Mouse (Mus musculus) layer of hippocampus, postnatal 14 days (tissue): ENCODE data around the gene Cldn34b1. TPM values are rescaled to one million over a fixed set of nuclear protein-coding genes. Genes with fewer than 3 reads are reported as not detected.
"Not testable (repeated sequence)": the region's sequence is repeated elsewhere in the genome, so short reads cannot be mapped to it uniquely, and the experiment has no call there.

Experiments used
- DNase-seq, 2 experiments: peaks; one replicate each; pipeline ENCODE4 v3.0.0; 2021 to 2022; ENCODE audit warnings: low spot score in 2 of 2, mixed read lengths in 1 of 2
- long read RNA-seq, 2 experiments: library from polyadenylated mRNA; stranded (forward); transcript quantifications; one replicate each; pipeline ENCODE4 v2.0.0; 2021
- total RNA-seq, 2 experiments: library from RNA; stranded (reverse); gene quantifications; 2 replicates each; pipeline ENCODE4 v1.2.3; 2021

Cldn34b1 gene
- total RNA-seq = not detected
- long read RNA-seq, experiment 1 = 0 reads
- long read RNA-seq, experiment 2 = 0 reads

DNA sequence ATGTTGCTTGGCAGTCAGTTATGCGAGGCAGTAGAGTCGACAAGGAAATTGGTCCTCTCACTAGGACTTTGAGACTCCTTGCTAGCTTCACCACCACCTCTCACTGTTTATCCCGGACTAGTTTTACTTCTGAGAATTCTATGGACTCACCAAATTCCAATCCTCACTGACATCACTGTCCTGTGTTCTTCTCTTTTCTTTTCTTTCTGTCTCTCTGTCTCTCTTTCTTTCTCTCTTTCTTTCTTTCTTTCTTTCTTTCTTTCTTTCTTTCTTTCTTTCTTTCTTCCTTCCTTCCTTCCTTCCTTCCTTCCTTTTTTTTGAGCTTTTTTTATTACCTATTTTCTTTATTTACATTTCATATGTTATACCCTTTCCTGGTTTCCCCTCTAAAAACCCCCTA lies at the start of gene Cldn34b1:
TSS of gene Cldn34b1 (minus strand) at position 101 of the 400 bp plus-strand sequence.
- not testable (repeated sequence) for DNase-seq

DNA sequence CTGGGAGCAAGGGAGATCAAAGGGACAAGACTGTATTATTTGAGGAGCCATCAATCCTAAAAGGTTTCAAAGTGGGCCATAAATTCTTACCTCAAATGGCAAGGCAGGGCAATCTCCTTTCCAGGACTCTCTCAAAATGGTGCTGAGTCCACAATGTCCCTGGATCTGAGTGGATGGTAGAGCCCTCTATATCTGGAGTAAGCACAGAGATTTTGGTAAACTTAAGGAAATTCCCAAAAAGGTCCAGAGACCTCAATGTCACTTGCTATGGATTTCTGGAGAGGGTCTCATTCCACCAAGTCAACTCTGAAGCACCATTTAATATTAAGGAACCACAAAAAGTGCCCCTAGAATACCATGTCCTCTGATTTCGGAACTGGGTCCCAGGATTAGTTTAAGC lies 45.8 kb upstream of the Cldn34b1 start, which contains the start of gene Magea6:
TSS of gene Magea6 (minus strand) at position 101 of the 400 bp plus-strand sequence.
- DNase-seq = not testable (repeated sequence)

Other genes starting within 250 kb of the Cldn34b1 start
- not detected for gene Magea6, start 45.7 kb upstream of the Cldn34b1 start, total RNA-seq
- not detected for gene Magea3, start 59.2 kb upstream of the Cldn34b1 start, total RNA-seq
- not detected for gene Magea8, start 105.6 kb upstream of the Cldn34b1 start, total RNA-seq
- not detected for gene Magea5, start 172.9 kb upstream of the Cldn34b1 start, total RNA-seq
- not detected for gene Magea1, start 199.5 kb upstream of the Cldn34b1 start, total RNA-seq
- gene Magea2, start 203.4 kb upstream of the Cldn34b1 start, total RNA-seq = not detected
- gene Cldn34b2, start 238.1 kb upstream of the Cldn34b1 start, total RNA-seq = not detected